Comparison of ENCODE assay signal across 8 mouse cellular contexts in genomic region chr5:14025205-14026124, GRCm38 (mm10). TPM values are rescaled to one million over a fixed set of nuclear protein-coding genes. Genes with fewer than 3 reads are reported as not detected.
A peak's percentile ranks its signal among the peaks of the same experiment; 100 is the strongest.
DNase-seq lines count a peak whose midpoint lies in the region; ATAC-seq lines count a peak whose summit lies in the region.

Gene Sema3e (plus strand): TSS chr5:14025276.

- no peaks in the 10 kb centered on the region for H3K27me3 ChIP-seq in forebrain, embryonic 14.5 days (replicated peaks; ENCODE audit: control insufficient read depth, insufficient read depth, low read length)
- no peaks in the 10 kb centered on the region for H3K27me3 ChIP-seq in intestine, embryonic 14.5 days (replicated peaks; ENCODE audit: control insufficient read depth, insufficient read depth, low read length)

- H3K4me2 ChIP-seq in forebrain, embryonic 14.5 days (ENCODE audit: low read length) = peak within 1 kb of the TSS; percentile 91
- H3K4me2 ChIP-seq in intestine, embryonic 14.5 days (ENCODE audit: low read length) = peak within 1 kb of the TSS; percentile 82

- DNase-seq in ES-CJ7 (ENCODE audit: low read depth, low spot score) = peak; percentile 73
- DNase-seq in cerebellum, adult 11 months = peak; percentile 10
- DNase-seq in forebrain, embryonic 14.5 days (ENCODE audit: low spot score) = peak; percentile 56
- DNase-seq in intestine, embryonic 14.5 days (ENCODE audit: low spot score) = peak; percentile 71
- DNase-seq in left cerebral cortex, adult 8-10 months (ENCODE audit: low spot score in 2 of 2) = peak; percentile 16 to 28
- DNase-seq in lung, postnatal 25 days (ENCODE audit: low spot score) = peak; percentile 46
- DNase-seq in right cerebral cortex, postnatal 10 days (ENCODE audit: low spot score in 2 of 2) = peak; percentile 36 to 54
- no peak for DNase-seq in spleen, adult 12 weeks (ENCODE audit: low spot score)

- H3K9ac ChIP-seq in forebrain, embryonic 14.5 days (ENCODE audit: low read length) = peak within 1 kb of the TSS; percentile 66
- peak within 1 kb of the TSS; percentile 34 for H3K9ac ChIP-seq in intestine, embryonic 14.5 days (ENCODE audit: low read length)

- ATAC-seq in forebrain, embryonic 14.5 days = peak; percentile 85
- ATAC-seq in intestine, embryonic 14.5 days (replicated peaks; ENCODE audit: low FRiP score, low TSS enrichment, low read depth) = peak; percentile 87

- under 1% methylated on average over 47 of the region's 47 CpGs for WGBS in forebrain, embryonic 14.5 days
- WGBS in intestine, embryonic 14.5 days = 1% methylated on average over 47 of the region's 47 CpGs

- 0 out of 2 replicates have a peak, but pooled peaks cover 4% of the 10 kb centered on the region for H3K9me3 ChIP-seq in forebrain, embryonic 14.5 days (replicated peaks; ENCODE audit: control insufficient read depth, low read length)
- peaks cover 5% of the 10 kb centered on the region; the same call in 1 of the 2 replicates for H3K9me3 ChIP-seq in intestine, embryonic 14.5 days (ENCODE audit: control insufficient read depth, low read length)

- H3K36me3 ChIP-seq in forebrain, embryonic 14.5 days (ENCODE audit: control insufficient read depth, insufficient read depth, low read length) = no peaks in the 10 kb centered on the region
- no peaks in the 10 kb centered on the region for H3K36me3 ChIP-seq in intestine, embryonic 14.5 days (ENCODE audit: control insufficient read depth, insufficient read depth, low read length)

- H3K4me3 ChIP-seq in forebrain, embryonic 14.5 days (ENCODE audit: low read depth, low read length) = peak within 1 kb of the TSS; percentile 48
- H3K4me3 ChIP-seq in intestine, embryonic 14.5 days (ENCODE audit: low read depth, low read length) = peak within 1 kb of the TSS; percentile 47

- H3K4me1 ChIP-seq in forebrain, embryonic 14.5 days (ENCODE audit: control insufficient read depth, insufficient read depth, low read length) = peaks cover 6% of the 10 kb centered on the region; the same call in 1 of the 2 replicates
- H3K4me1 ChIP-seq in intestine, embryonic 14.5 days (replicated peaks; ENCODE audit: control insufficient read depth, insufficient read depth, low read length) = no peaks in the 10 kb centered on the region

- no peak within 1 kb of the TSS for H3K27ac ChIP-seq in forebrain, embryonic 14.5 days (ENCODE audit: low read depth, low read length)
- H3K27ac ChIP-seq in intestine, embryonic 14.5 days (ENCODE audit: low read depth) = no peak within 1 kb of the TSS

RNA-seq across cellular contexts. Expression of gene Sema3e, which starts in this region (rescaled TPM):
- 1.8 and 2.4 TPM in 2 replicates for polyA plus RNA-seq in forebrain, embryonic 14.5 days (2014; fragmentation: Nextera tagmentation; extraction: Ambion mirVana)
- 1.6 and 2.3 TPM in 2 replicates for polyA plus RNA-seq in intestine, embryonic 14.5 days (2014; fragmentation: Nextera tagmentation; extraction: Ambion mirVana)
- total RNA-seq in left cerebral cortex, adult 8-10 months (2022) = 10 to 100 TPM; 12.8 to 16.7 (median 15.7) TPM
